Mouse (Mus musculus): ENCODE data around the gene Creld1.

- TF ChIP-seq POLR2A (IDR thresholded peaks at IDR 0.05; ENCODE audit: borderline replicate concordance, low read depth, low read length) = no peak
- TF ChIP-seq CTCF (IDR thresholded peaks at IDR 0.05; ENCODE audit: low read depth, low read length) = no peak
Observed at GRCm38 (mm10) chr6:113517434-113518080, 34.5 kb downstream of the Creld1 start.
